Mouse (Mus musculus) kidney, postnatal 36 days (tissue): ENCODE measurements around the gene G3bp2.
"Not testable (repeated sequence)": the region's sequence is repeated elsewhere in the genome, so short reads cannot be mapped to it uniquely, and the experiment has no call there.

Experiments used
- DNase-seq, 2 experiments: peaks; one replicate each; pipeline ENCODE4 v3.0.0; 2021 to 2022; ENCODE audit warnings: mixed read lengths in 2 of 2

Gene G3bp2

GRCm38 (mm10) chr5:92083417-92084038 lies at the start of gene G3bp2:
Gene G3bp2, minus strand, starts transcription at chr5:92083719.
- DNase-seq: peak; percentile 98

DNA sequence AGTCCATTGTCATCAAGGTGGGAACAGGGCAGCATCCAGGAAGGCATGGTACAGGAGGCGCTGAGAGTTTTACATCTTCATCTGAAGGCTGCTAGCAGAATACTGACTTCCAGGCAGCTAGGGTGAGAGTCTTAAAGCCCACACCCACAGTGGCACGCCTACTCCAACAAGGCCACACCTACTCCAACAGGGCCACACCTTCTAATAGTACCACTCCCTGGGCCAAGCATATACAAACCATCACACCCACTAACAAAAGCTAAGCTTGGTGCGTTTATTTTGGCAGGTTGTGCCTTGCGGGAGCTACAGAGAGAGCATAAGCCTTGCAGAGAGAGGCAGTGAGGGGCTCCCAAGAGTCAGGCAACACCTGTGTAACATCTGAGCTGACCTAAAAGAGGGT lies 49.5 kb upstream of the G3bp2 start:
- DNase-seq: not testable (repeated sequence)

DNA sequence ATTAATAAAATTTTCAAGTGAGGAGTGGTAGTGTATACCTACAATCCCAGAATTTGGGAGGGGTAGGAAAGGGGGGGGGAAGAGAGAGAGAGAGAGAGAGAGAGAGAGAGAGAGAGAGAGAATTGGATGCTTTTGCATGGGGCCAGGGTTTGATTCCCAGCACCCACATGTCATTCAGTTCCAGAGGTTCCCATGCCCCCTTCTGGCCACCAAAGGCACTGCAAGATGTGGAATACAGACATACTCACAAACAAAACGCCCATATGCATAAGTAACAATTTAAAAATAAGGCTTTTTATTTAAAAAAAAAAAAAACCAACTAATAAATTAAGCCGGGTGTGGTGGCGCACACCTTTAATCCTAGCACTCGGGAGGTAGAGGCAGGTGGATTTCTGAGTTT lies 48.6 kb upstream of the G3bp2 start:
- no peak for DNase-seq

DNA sequence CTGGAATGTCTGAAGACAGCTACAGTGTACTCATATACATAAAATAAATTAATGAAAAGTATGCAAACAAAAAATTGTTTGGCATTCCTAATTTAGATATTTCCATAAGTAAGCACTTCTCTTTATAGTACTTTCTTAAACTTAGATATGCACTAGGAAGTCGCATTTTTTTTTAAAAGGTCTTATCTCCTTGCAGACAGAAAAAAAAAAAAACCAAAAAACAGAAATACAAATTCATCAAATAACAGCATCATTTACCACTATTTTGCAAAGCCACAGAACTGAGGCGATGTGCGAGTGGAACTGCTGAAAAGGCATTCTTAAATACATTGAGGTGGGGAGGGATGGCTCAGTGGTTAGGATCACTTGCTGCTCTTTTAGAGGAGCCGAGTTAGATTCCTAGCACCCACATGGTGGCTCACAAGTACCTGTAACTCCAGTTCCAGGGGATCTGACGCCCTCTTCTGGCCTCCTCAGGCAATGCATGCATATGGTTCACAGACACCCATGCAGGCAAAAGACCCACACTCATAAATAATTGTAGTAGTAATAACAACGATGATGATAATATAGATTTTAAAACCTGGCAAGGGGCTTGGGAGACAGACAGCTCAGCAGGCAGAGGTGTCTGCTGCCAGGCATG lies 46.6 kb upstream of the G3bp2 start:
- DNase-seq: no peak

DNA sequence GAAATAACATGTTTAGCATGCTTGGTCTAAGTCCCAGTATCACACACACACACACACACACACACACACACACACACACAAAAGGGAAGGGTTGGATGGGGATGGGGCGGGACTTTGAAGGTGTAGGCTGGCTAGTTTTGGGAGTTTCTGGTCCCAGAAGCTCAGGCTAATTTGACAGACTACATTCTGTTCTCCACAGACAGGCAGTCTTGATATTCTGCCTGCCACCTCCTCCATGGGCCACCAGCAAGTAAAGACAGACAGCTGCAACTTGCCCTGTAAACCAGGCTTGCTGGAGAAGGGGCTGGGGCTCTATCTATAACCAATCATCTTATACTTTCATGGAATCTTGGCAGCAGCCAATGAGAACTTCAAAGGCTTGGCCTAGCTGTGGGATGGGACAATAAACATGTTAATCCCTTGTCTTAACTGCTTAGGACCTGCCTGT lies 45.8 kb upstream of the G3bp2 start:
- no peak for DNase-seq

- peak; percentile 43 to 62 for DNase-seq
Observed at GRCm38 (mm10) chr5:92128570-92128969, 45.1 kb upstream of the G3bp2 start.

DNA sequence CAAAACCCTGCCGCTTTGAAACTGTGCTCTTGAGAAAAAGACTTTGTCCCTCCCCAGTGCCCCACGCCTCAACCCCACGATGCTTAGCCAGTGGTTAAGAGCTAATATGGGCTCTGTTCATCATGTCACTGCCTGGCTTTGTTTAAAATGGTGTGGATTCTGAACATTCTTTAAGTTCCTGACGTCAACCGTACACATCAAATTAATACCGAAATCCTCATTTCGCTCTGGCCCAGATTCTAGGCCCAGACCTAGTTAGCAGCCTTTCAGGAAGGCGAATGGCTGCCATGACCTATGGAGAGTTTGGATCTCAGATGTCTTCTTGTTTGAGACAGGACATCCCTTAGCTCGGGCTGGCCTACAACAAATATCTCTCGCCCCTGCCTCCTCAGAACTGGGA lies 44.2 kb upstream of the G3bp2 start:
- DNase-seq: no peak

- DNase-seq: no peak
Observed at GRCm38 (mm10) chr5:92127141-92127625, 43.7 kb upstream of the G3bp2 start.

GRCm38 (mm10) chr5:92125446-92125845 lies 41.9 kb upstream of the G3bp2 start:
- DNase-seq: no peak

GRCm38 (mm10) chr5:92121636-92122035 lies 38.1 kb upstream of the G3bp2 start:
- no peak for DNase-seq

GRCm38 (mm10) chr5:92117823-92118403 lies 34.4 kb upstream of the G3bp2 start:
- peak; percentile 75 to 86 for DNase-seq

DNA sequence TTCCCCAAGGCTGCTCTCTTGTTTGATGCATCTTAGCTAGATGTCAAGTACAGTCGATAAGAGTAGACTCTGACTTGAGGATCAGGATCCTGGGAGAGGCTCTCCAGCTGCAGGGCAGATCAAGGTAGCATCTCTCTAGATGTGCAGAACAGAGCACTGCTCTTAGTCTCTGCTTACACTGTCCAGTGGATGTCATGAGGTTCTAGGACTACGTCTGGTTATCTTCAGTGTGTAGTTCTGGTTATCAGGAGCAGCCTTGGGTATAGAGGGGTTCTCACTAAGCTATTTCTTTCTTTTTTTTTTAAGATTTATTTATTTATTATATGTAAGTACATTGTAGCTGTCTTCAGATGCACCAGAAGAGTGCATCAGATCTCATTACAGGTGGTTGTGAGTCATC lies 31.4 kb upstream of the G3bp2 start:
- no peak for DNase-seq

DNA sequence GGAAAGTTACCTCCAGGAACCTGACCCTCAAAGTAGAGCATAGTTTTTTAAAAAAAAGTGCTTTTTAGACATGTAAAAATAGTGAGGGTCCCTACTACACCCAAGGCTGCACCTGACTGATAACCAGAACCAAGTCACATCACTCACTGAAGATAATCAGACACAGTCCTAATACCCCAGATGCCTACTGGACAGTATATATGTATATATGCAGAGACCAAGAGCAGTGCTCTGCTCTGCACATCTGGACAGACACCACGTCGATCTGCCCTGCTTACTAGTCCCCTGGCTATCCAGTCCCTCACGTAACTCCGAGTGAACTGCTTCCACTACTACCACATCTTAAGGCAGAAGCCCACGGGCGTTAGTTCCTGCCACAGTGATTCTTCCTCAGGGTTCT lies 30.7 kb upstream of the G3bp2 start:
- no peak for DNase-seq

DNA sequence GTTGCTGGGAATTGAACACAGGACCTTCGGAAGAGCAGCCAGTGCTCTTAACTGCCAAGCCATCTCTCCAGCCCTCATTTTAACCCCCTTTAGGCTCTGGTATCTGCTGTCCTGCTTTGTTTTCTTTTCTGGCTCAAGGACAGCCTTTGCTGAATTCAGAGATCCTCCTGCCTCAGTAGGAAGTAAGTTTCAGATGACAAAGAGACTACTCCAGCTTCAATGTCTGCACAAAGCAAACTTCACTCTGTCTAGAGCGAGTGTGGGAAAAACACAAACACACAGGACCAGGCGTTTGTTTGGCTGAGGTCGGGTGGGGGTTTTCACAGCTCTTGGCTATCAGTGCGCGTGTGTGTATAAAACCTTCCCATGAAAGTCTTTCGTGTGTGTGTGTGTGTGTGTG lies 30.0 kb upstream of the G3bp2 start:
- no peak for DNase-seq

DNA sequence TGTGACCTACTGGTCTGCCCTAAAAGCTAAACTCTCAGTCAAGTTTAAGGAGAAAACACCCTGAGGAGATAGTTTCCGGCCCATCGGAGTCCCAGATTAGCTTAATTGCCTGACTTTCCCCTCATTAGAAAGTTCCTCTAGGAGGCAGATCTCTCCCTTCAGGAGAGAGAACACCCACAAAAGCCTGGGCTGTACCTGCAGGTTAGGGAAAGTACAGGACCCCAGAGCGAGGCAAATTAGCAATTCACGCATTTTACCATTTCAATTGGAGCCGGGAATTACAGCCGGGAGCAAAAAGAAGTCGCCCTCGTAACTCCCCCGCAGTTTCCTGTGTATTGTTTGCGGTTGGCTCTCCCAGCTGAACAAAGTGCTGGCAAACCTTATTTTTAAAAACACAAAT lies 29.1 kb upstream of the G3bp2 start:
- no peak for DNase-seq

GRCm38 (mm10) chr5:92112175-92112574 lies 28.7 kb upstream of the G3bp2 start:
- DNase-seq: no peak

GRCm38 (mm10) chr5:92110818-92111355 lies 27.4 kb upstream of the G3bp2 start:
- DNase-seq: peak; percentile 21 to 37

DNA sequence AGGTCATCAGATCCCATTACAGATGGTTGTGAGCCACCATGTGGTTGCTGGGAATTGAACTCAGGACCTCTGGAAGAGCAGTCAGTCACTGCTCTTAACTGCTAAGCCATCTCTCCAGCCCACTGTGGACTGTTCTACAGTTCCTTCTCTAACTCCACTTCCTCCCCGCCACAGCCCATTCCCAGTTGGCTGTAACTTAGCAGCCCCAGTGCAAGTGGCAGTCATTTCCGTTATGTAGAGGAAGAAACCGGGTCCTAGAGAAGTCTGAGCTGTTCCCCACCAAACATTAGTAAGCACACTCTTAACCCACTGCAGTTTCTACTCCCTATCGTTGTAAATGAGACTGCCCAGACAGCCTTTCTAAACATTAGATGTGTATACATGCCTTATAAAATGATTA lies 23.8 kb upstream of the G3bp2 start:
- DNase-seq: no peak

DNA sequence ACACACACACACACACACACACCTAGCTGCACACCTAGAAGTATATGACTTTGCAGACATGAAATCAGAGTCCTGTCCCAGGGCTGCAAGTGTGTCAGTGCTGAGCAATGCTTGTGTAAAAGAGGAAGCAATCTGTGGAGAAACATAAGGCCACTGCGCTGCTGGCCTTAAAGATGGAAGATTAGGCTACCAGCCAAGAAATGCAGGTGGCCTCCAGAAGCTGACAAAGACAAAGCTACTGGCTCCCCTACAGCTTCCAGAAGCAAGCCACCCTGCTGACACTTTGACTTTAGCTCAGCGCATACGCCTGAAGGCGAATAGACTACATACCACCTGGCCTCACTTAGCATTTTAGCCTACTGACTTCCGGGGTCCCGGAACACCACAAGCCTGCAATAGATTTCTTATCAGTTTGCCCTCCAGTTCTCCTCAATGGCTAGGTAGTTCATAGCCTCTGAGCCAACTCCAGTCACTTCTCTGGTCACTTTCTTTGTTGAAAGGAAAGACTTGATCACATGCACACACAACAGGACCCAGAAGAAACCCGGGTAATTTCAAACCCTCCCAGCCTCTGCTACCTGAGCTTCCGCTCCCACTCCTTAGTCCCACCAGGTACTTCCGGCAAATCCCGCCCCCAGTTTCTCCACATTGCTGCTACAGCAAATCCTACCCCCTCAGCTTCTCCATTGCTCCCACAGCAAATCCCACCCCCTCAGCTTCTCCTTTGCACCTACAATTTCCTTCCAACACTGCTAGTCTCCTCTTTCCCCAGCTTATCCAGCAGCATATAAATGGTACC lies 23.0 kb upstream of the G3bp2 start:
- DNase-seq: no peak

DNA sequence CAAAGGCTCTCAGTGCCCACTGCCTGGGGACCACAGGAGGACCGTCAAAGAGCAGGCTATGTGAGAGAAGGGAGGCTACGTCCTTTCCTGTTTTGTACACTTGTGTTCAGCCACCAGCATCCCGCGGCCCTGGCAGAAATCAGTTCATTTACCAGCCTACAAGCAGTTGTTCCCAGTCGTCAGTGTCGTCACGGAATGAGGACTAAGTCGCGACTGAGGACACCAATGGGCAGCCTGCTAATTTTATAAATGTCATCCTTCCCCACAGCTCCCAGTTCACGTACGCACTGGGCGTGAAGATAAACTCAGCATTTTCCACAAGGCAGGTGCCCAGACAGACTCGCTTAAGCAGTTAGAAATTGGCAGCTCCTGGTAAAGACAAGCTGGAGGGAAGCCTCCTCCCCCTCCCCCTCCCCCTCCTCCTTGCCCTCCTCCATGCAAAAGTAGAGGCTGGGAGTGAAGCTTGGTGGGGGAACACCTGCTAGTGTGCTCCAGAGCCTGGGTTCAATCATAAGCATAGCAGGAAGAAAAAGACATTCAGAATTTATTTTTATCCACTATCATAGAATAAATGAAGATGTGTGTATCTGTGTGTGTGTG lies 20.4 kb upstream of the G3bp2 start:
- no peak for DNase-seq

GRCm38 (mm10) chr5:92103062-92103461 lies 19.5 kb upstream of the G3bp2 start:
- no peak for DNase-seq

- DNase-seq: no peak
Observed at GRCm38 (mm10) chr5:92101601-92102000, 18.1 kb upstream of the G3bp2 start.
